Mouse (Mus musculus) C2C12 (cell line): ENCODE measurements at regions not wholly inside any gene's neighbourhood (a gene's known extent, or its start where the extent isn't known, plus 50 kb on each side); places are given as distances from the start of the nearest gene placed in this dataset.

Source experiments
- H3K27me3 ChIP-seq: one replicate; pipeline ENCODE4 v1.6.1; 2011; ENCODE audit not compliant: control insufficient read depth, insufficient read depth, insufficient read length
- H3K36me3 ChIP-seq: one replicate; pipeline ENCODE4 v1.6.1; 2011; ENCODE audit not compliant: control insufficient read depth, insufficient read depth
- H3K4me3 ChIP-seq: one replicate; pipeline ENCODE4 v1.5.1; 2011; ENCODE audit warnings: mild to moderate bottlenecking, control low read depth; ENCODE audit not compliant: poor library complexity, insufficient read depth, severe bottlenecking
- H3K79me2 ChIP-seq: one replicate; pipeline ENCODE4 v1.6.1; 2011; ENCODE audit not compliant: control insufficient read depth, insufficient read depth
- H3K79me3 ChIP-seq: one replicate; pipeline ENCODE4 v1.6.1; 2011; ENCODE audit warnings: low read depth, control low read depth
- H3ac ChIP-seq: one replicate; pipeline ENCODE3; 2011; ENCODE audit warnings: low read depth; ENCODE audit not compliant: control insufficient read depth, insufficient read length
- CEBPB ChIP-seq: IDR thresholded peaks from one replicate; pipeline ENCODE4 v1.6.1; 2011; ENCODE audit warnings: low read depth, mild to moderate bottlenecking, control low read depth, moderate library complexity
- CTCF ChIP-seq: IDR thresholded peaks from one replicate; pipeline ENCODE4 v1.5.1; 2011; ENCODE audit not compliant: control insufficient read depth, insufficient read depth, insufficient read length
- FOSL1 ChIP-seq: IDR thresholded peaks from one replicate; pipeline ENCODE4 v1.8.0; 2011; ENCODE audit warnings: mild to moderate bottlenecking, low read length; ENCODE audit not compliant: poor library complexity, insufficient read depth, severe bottlenecking
- MAX ChIP-seq: IDR thresholded peaks from one replicate; pipeline ENCODE4 v1.6.1; 2011; ENCODE audit warnings: mild to moderate bottlenecking, control low read depth
- MYOD1 ChIP-seq: IDR thresholded peaks from one replicate; pipeline ENCODE4 v1.6.1; 2011; ENCODE audit warnings: low read depth; ENCODE audit not compliant: control insufficient read depth, insufficient read length
- MYOG ChIP-seq: IDR thresholded peaks from one replicate; pipeline ENCODE4 v1.6.1; 2011; ENCODE audit not compliant: control insufficient read depth, insufficient read length; ENCODE audit errors: extremely low read depth
- USF1 ChIP-seq: IDR thresholded peaks from one replicate; pipeline ENCODE4 v1.6.1; 2011; ENCODE audit warnings: low read depth, mild to moderate bottlenecking, control low read depth, moderate library complexity

DNA sequence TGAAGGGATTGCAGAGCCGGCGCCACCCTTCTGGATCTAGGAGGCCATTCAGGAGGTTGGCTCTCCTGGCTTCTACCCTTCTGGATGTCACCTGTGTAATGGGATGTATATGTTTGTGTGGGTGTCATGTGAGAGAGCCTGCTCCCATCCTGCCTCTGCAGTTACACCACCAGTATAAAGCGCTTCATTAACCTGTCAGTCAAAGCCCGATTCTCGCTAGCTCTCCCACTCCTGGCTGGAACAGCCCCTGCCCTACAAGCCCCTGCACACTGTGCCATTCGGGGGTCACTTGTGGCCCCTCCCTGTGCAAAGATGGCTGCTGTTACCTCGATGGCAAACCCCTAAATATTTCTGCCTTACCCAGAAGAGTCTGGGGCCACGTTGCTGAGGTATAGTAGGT is 78.5 kb upstream of the Pax2 start:
- Histone ChIP-seq H3K4me3 (no peak overlapping the region), H3K79me3 (no peaks in the 10 kb centered on the region), H3K27me3 (peaks cover 54% of the 10 kb centered on the region), H3K79me2 (no peaks in the 10 kb centered on the region), H3ac (no peak overlapping the region), H3K36me3 (no peaks in the 10 kb centered on the region)
- TF ChIP-seq MYOD1: no peak
- no peak for TF ChIP-seq CTCF

DNA sequence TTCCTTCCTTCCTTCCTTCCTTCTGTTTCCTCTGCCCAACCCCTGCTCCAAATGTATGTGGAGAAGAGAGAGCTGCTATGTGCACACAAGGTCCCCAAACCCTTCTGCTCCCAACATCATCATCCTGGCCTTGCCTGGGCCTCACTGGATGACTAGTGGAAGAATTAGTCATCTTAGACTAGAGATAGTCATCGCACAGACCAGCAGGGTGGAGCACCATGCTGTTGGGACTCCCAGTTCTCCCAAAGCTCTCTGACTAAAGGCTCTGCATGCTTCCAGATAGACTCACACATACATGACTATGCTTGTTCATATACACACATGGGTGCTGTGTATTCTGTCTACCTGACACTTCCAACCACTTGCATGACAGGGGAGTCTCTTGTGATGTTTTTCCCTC is 77.2 kb upstream of the Pax2 start:
- TF ChIP-seq CTCF (no peak), MYOG (no peak), MAX (no peak), USF1 (no peak), MYOD1 (no peak), FOSL1 (no peak), CEBPB (no peak)
- Histone ChIP-seq H3K27me3 (peaks cover 55% of the 10 kb centered on the region), H3K4me3 (no peak overlapping the region)

DNA sequence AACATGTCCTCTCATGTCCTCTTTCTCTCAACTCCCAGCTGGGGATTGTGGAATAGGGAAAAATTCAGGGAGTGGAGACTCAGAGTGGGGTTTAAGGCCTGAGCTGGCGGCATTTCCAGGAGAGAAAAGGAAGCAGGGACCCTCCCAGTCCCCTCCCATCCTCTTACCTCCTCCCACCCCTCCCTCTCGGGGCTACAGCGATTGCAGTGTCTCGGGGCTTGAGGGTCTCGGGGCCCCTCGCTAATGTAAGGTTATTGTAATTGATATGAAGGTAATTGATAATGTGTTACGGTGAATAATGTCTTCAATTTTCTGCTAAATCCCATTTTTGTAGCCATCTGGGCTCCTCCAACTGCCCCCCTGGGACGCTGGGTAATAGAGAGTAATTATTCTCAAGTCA is 74.2 kb upstream of the Pax2 start:
- H3ac ChIP-seq: no peak overlapping the region
- H3K36me3 ChIP-seq: no peaks in the 10 kb centered on the region
- H3K79me3 ChIP-seq: no peaks in the 10 kb centered on the region
- no peak for TF ChIP-seq USF1
- no peak for TF ChIP-seq MYOD1
- TF ChIP-seq MAX: no peak
- TF ChIP-seq FOSL1: no peak
- TF ChIP-seq MYOG: no peak
- no peak for TF ChIP-seq CEBPB
- no peak for TF ChIP-seq CTCF
- peaks cover 55% of the 10 kb centered on the region for H3K27me3 ChIP-seq
- H3K79me2 ChIP-seq: no peaks in the 10 kb centered on the region
- H3K4me3 ChIP-seq: no peak overlapping the region

More for the DNA sequence above, 77.2 kb upstream of the Pax2 start:
- Histone ChIP-seq H3K79me3 (no peaks in the 10 kb centered on the region), H3K79me2 (no peaks in the 10 kb centered on the region), H3K36me3 (no peaks in the 10 kb centered on the region), H3ac (no peak overlapping the region)

DNA sequence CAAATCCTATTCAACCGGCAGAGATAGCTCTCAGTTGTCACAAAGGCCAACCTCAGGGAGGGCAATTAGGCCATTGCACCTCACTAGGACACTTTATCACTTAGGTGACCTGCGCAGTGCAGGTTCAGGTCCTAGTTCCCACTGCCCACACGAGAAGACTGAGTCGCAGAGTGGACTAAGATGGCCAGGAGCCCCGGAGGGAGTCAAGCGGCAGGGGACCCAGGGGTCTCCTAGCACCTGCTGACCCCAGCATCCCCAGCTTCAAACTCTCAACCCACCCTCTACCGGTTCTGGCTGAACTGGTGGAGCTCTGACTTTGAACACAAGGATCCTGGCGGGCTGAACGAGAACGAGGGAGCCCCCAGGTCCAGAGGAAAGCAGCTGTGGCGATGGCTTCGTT is 72.7 kb upstream of the Pax2 start:
- H3K79me3 ChIP-seq: no peaks in the 10 kb centered on the region
- H3K27me3 ChIP-seq: peaks cover 50% of the 10 kb centered on the region
- no peaks in the 10 kb centered on the region for H3K79me2 ChIP-seq
- TF ChIP-seq MYOG: no peak
- TF ChIP-seq CTCF: no peak
- TF ChIP-seq MYOD1: no peak
- TF ChIP-seq FOSL1: no peak
- no peak for TF ChIP-seq MAX
- TF ChIP-seq CEBPB: no peak
- no peak for TF ChIP-seq USF1
- no peak overlapping the region for H3ac ChIP-seq
- no peaks in the 10 kb centered on the region for H3K36me3 ChIP-seq
- H3K4me3 ChIP-seq: no peak overlapping the region

DNA sequence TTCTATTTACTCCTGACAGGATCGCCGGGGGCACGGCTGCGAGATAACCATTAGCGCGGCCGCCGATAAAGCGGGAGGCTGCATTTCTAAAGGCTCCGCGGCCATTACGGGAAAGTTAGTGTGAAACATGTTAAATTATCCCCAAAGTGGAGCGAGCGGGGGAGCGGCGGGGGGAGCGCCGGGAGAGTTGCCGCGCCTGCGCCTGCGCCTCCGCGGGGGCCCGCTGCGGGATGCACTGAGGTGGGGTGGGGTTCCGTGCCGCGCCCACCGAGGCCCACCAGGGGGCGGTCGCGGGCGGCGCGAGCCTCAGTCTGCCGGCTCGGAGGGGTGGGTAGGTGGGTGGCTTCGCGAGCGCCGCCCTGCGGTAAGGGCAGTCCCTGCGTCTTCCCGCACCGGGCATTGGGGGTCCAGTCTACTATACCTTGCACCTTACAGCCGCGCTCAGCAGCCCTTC is 71.8 kb upstream of the Pax2 start:
- no peak overlapping the region for H3K4me3 ChIP-seq
- TF ChIP-seq USF1 (no peak), MYOG (no peak), MYOD1 (no peak), MAX (no peak), CTCF (peak; percentile 37)
- H3K36me3 ChIP-seq: no peaks in the 10 kb centered on the region
- H3K27me3 ChIP-seq: peaks cover 57% of the 10 kb centered on the region
- H3ac ChIP-seq: no peak overlapping the region
- no peaks in the 10 kb centered on the region for H3K79me3 ChIP-seq
- no peaks in the 10 kb centered on the region for H3K79me2 ChIP-seq

DNA sequence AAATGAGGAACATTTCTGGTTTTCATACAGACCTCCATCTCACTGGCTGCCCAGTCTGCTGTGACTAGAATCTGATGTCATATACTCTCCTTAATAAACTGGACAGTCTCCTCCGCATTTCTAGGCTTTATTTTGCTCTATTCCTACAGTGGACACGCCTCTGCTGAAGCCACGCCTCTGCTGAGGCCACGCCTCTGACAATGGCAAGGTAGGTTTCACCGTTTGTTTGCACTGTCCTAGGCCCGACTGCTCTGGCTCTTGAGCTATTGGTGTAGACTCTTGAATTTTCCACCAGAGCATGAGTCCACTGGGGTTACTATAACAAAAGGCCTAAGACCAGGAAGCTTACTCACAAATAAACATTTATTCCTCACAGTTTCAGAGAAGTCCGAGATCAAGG is 69.8 kb upstream of the Pax2 start:
- H3K36me3 ChIP-seq: no peaks in the 10 kb centered on the region
- H3K79me3 ChIP-seq: no peaks in the 10 kb centered on the region
- no peak overlapping the region for H3ac ChIP-seq
- TF ChIP-seq CEBPB (no peak), MYOD1 (no peak), USF1 (no peak), FOSL1 (no peak), MYOG (no peak), CTCF (no peak), MAX (no peak)
- no peak overlapping the region for H3K4me3 ChIP-seq
- peaks cover 58% of the 10 kb centered on the region for H3K27me3 ChIP-seq
- H3K79me2 ChIP-seq: no peaks in the 10 kb centered on the region
